Mouse (Mus musculus) natural killer cell, adult 2 months (primary cell): ENCODE results near the gene Eif4a3.

Experiments
- DNase-seq, 2 experiments: peaks; one replicate each; pipeline ENCODE4 v3.0.0; 2022; ENCODE audit warnings: low spot score in 2 of 2

Eif4a3 gene

GRCm38 (mm10) chr11:119299391-119300245 is at the start of gene Eif4a3:
Gene Eif4a3 (minus strand): TSS chr11:119300089.
- peak; percentile 93 to 95 for DNase-seq

GRCm38 (mm10) chr11:119347125-119347524 is 47.2 kb upstream of the Eif4a3 start:
- DNase-seq, result no peak

- peak; percentile 13 to 40 for DNase-seq
Observed at GRCm38 (mm10) chr11:119344865-119345264, 45.0 kb upstream of the Eif4a3 start.

- no peak for DNase-seq
Observed at GRCm38 (mm10) chr11:119344178-119344577, 44.3 kb upstream of the Eif4a3 start.

- peak; percentile 68 to 80 for DNase-seq
Observed at GRCm38 (mm10) chr11:119339637-119340036, 39.7 kb upstream of the Eif4a3 start.

GRCm38 (mm10) chr11:119339179-119339578 is 39.3 kb upstream of the Eif4a3 start:
- no peak for DNase-seq

GRCm38 (mm10) chr11:119338271-119339059 is 38.6 kb upstream of the Eif4a3 start:
- DNase-seq, result no peak

GRCm38 (mm10) chr11:119331970-119332369 is 32.1 kb upstream of the Eif4a3 start:
- DNase-seq, result no peak

- no peak for DNase-seq
Observed at GRCm38 (mm10) chr11:119330592-119330991, 30.7 kb upstream of the Eif4a3 start.

GRCm38 (mm10) chr11:119325068-119325467 is 25.2 kb upstream of the Eif4a3 start:
- no peak for DNase-seq

- DNase-seq, result no peak
Observed at GRCm38 (mm10) chr11:119322521-119322920, 22.6 kb upstream of the Eif4a3 start.

GRCm38 (mm10) chr11:119316720-119317119 is 16.8 kb upstream of the Eif4a3 start:
- DNase-seq, result no peak

- no peak for DNase-seq
Observed at GRCm38 (mm10) chr11:119314252-119314936, 14.5 kb upstream of the Eif4a3 start.

- DNase-seq, result no peak
Observed at GRCm38 (mm10) chr11:119310621-119311020, 10.7 kb upstream of the Eif4a3 start.

- no peak for DNase-seq
Observed at GRCm38 (mm10) chr11:119307916-119308315, 8.0 kb upstream of the Eif4a3 start.

- DNase-seq, result no peak
Observed at GRCm38 (mm10) chr11:119307658-119307867, 7.7 kb upstream of the Eif4a3 start, which contains the start of gene Card14. Gene Card14 (plus strand): TSS chr11:119307768.

- DNase-seq, result no peak
Observed at GRCm38 (mm10) chr11:119306762-119307657, 7.1 kb upstream of the Eif4a3 start.

GRCm38 (mm10) chr11:119304904-119305712 is 5.2 kb upstream of the Eif4a3 start:
- DNase-seq, result peak; percentile 22 to 45

- DNase-seq, result no peak
Observed at GRCm38 (mm10) chr11:119300986-119301385, 1.1 kb upstream of the Eif4a3 start.

- DNase-seq, result no peak
Observed at GRCm38 (mm10) chr11:119300246-119300935, 502 bp upstream of the Eif4a3 start.
